ENCODE assay signal across 8 mouse cellular contexts in the genomic region with DNA sequence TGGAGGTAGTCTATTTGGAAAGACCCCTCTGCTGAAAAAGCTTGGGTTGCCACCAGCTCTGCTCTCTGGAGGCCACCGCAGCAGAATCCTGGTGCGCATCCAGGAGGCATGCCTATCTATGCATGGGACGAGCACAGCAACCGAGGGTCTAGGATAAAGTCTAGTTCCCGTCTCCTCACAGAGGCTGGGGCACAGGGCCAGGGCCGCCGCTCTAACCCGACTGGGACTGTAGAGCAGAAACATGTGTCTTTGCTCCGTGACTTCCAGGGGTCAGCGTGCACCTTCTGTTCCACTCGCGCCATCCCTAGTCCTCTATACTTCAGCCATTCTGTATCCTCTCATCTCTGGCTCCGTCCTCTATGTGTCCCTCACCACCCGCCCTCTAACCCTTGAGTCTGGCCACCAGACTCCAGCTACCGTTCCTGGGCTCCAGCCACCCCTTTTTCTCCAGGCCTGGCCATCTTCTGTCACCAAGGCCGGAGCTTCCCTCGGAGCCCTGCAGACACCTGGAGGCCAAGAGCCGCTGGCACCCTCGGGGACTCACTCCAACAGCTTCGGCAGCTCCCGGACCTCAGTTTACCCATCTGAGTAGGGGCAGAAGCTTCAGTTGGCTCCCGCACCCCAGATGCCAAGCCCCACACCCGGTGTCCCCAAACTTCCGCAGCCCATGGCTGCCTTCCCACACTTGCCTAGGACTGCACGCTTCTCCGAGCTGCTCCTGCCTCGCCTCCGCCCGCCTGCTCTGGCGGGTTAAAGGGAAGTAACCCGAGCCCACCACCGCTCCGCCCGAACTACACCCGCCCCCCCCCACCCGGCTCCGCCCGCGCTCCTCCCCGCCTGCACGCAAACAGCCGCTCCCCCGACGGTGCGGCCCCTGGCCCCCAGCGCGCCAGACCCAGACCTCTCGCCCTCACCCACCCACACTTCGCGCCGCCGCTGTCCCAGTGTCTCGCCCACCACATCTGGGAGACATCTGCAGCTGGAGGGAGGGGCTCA. TPM values are rescaled to one million over a fixed set of nuclear protein-coding genes. Genes with fewer than 3 reads are reported as not detected.
DNase-seq lines count a peak whose midpoint lies in the region.

No protein-coding gene starts in this region.

- peak overlapping the region; percentile 70 for H3K27ac ChIP-seq in midbrain, embryonic 10.5 days (replicated peaks)

- H3K4me3 ChIP-seq in midbrain, embryonic 10.5 days: peak overlapping the region; percentile 57

- peak; percentile 27 to 32 for DNase-seq in cerebellum, postnatal 10 days
- DNase-seq in cerebellum, adult 8-10 months: no peak
- DNase-seq in embryo, embryonic 10 days (ENCODE audit: low spot score): peak; percentile 84
- peak; percentile 39 to 58 for DNase-seq in heart, adult 9 months (ENCODE audit: low spot score in 2 of 2)
- DNase-seq in kidney, postnatal 4 days: peak; percentile 66 to 78
- DNase-seq in midbrain, embryonic 10.5 days (ENCODE audit: low spot score): peak; percentile 74
- DNase-seq in layer of hippocampus, postnatal 10 days (ENCODE audit: low spot score in 2 of 2): no peak
- DNase-seq in cerebellum, postnatal 4 days (ENCODE audit: low spot score in 2 of 2): no peak

- H3K27me3 ChIP-seq in midbrain, embryonic 10.5 days (ENCODE audit: low read depth, poor library complexity, severe bottlenecking): peaks cover 39% of the 10 kb centered on the region

- no peaks in the 10 kb centered on the region for H3K9me3 ChIP-seq in midbrain, embryonic 10.5 days (replicated peaks)

- peaks cover 24% of the 10 kb centered on the region for H3K4me1 ChIP-seq in midbrain, embryonic 10.5 days

- no peaks in the 10 kb centered on the region for H3K36me3 ChIP-seq in midbrain, embryonic 10.5 days

- 11% methylated on average over 53 of the region's 53 CpGs for WGBS in midbrain, embryonic 10.5 days

RNA-seq across cellular contexts. Expression of a gene that starts 13.1 kb away (rescaled TPM):
- 3.9 and 5.5 TPM in 2 replicates for polyA plus RNA-seq in midbrain, embryonic 10.5 days (2016; fragmentation: Nextera tagmentation; extraction: Ambion mirVana)
- total RNA-seq in layer of hippocampus, postnatal 10 days (2021): 1 to 10 TPM; 5.6 to 6.0 TPM

RNA-seq across cellular contexts. Expression of a gene that starts 37.2 kb away (rescaled TPM):
- polyA plus RNA-seq in midbrain, embryonic 10.5 days (2016; fragmentation: Nextera tagmentation; extraction: Ambion mirVana): 0.53 and 0.61 TPM in 2 replicates
- 1 to 10 TPM; 1.6 to 1.8 TPM for total RNA-seq in layer of hippocampus, postnatal 10 days (2021)

RNA-seq across cellular contexts. Expression of a gene that starts 54.2 kb away (rescaled TPM):
- 0.12 TPM in 1 of 2 replicates, not detected in the other for polyA plus RNA-seq in midbrain, embryonic 10.5 days (2016; fragmentation: Nextera tagmentation; extraction: Ambion mirVana)
- total RNA-seq in layer of hippocampus, postnatal 10 days (2021): under 1 TPM in 1 of 2 experiments, not detected in 1; 0.57 TPM

Comparison
In these comparisons a context has a peak if more than half of its experiments do, and no peak if none do; other contexts are left out.
1. DNase-seq: peak in cerebellum, postnatal 10 days (2 of 2), embryo, embryonic 10 days (single experiment), heart, adult 9 months (2 of 2), kidney, postnatal 4 days (2 of 2) and midbrain, embryonic 10.5 days (single experiment); none in cerebellum, adult 8-10 months (single experiment), layer of hippocampus, postnatal 10 days (0 of 2) and cerebellum, postnatal 4 days (0 of 2).